Mouse (Mus musculus): ENCODE data around the gene Gm49630. TPM values are rescaled to one million over a fixed set of nuclear protein-coding genes. Genes with fewer than 3 reads are reported as not detected.
A peak's percentile ranks its signal among the peaks of the same experiment; 100 is the strongest.
"Not testable (repeated sequence)": the region's sequence is repeated elsewhere in the genome, so short reads cannot be mapped to it uniquely, and the experiment has no call there.

Gm49630 gene
- polyA plus RNA-seq, 1 experiment from 2014 or later, result not detected

DNA sequence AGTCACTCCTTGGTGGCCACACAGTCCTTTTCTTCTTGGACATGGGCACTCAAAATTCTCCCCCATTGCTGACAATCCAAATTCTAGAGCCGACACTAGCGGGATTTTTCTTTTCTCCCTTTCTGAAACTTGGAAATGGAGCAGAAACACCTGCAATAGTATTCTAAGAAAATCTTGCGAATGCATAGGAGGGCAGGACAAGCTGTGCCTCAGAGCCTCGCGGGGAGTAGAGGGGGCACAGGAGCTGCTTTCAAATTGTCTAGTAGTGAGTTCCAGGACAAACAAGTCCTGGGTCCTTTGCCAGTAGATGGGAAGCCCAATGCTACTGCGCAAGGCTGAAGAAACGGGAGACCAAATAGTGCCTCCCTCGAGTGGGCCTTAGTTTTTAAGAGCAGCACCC, 23.9 kb upstream of the Gm49630 start:
- H3K4me3 ChIP-seq (ENCODE audit: low read depth, low read length); H3K4me2 ChIP-seq; H3K27ac ChIP-seq (ENCODE audit: low read depth, low read length); H3K9me3 ChIP-seq (replicated peaks; ENCODE audit: control insufficient read depth, low read length); H3K36me3 ChIP-seq (ENCODE audit: control insufficient read depth, insufficient read depth, low read length); ATAC-seq (replicated peaks; ENCODE audit: insufficient number of reproducible peaks, low FRiP score, low TSS enrichment); H3K27me3 ChIP-seq (ENCODE audit: control insufficient read depth, insufficient read depth, low read length); H3K4me1 ChIP-seq (ENCODE audit: control insufficient read depth, insufficient read depth, low read length); H3K9ac ChIP-seq (ENCODE audit: low read depth, low read length): not testable (repeated sequence)
- 86% methylated on average over 6 of the region's 8 CpGs for WGBS (ENCODE audit: insufficient replicate concordance)

DNA sequence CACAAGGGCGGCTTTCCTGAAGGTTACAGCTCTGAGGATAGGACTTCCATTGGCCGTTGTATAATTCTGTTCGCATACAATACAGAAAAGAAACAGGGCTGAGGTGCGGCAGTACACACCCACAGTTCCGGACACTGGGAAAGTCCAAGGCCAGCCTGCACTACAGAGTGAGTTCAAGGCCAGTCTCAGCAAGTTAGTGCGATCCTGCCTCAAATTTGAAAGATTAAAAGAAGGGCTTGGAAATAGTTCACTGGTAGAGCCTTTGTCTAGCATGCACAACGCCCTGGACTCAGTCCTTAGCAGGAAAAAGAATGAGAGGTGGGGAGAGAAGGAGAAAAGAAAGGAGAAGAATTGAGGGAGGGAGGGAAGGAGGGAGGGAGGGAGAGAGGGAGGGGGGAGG, 23.3 kb upstream of the Gm49630 start:
- H3K27ac ChIP-seq (ENCODE audit: low read depth, low read length); H3K36me3 ChIP-seq (ENCODE audit: control insufficient read depth, insufficient read depth, low read length); H3K27me3 ChIP-seq (ENCODE audit: control insufficient read depth, insufficient read depth, low read length); ATAC-seq (replicated peaks; ENCODE audit: insufficient number of reproducible peaks, low FRiP score, low TSS enrichment); H3K4me3 ChIP-seq (ENCODE audit: low read depth, low read length); H3K4me1 ChIP-seq (ENCODE audit: control insufficient read depth, insufficient read depth, low read length); H3K9me3 ChIP-seq (replicated peaks; ENCODE audit: control insufficient read depth, low read length); H3K9ac ChIP-seq (ENCODE audit: low read depth, low read length); H3K4me2 ChIP-seq: not testable (repeated sequence)
- 84% methylated on average over 7 of the region's 7 CpGs for WGBS (ENCODE audit: insufficient replicate concordance)

DNA sequence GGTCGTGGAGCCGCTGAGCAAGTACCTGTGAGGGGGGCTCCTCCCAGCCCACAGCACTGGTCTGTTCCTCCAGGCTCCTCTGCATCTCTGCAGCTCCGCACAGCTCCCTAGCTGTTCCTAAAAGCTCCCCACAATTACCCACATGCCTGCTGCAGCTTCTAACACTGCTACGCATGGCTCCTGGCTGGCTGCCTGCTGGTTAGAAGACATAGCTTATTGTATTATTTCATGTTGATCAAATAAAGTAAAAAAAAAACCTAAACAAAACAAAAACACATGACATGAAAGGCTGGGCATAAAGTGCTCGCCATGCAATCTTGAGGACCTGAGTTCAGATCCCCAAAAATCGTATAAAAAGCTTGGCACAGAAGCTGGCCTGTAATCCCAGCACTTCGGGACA, 18.1 kb upstream of the Gm49630 start:
- H3K9ac ChIP-seq (ENCODE audit: low read depth, low read length); ATAC-seq (replicated peaks; ENCODE audit: insufficient number of reproducible peaks, low FRiP score, low TSS enrichment); H3K27ac ChIP-seq (ENCODE audit: low read depth, low read length); H3K36me3 ChIP-seq (ENCODE audit: control insufficient read depth, insufficient read depth, low read length); H3K4me3 ChIP-seq (ENCODE audit: low read depth, low read length); H3K4me1 ChIP-seq (ENCODE audit: control insufficient read depth, insufficient read depth, low read length); H3K4me2 ChIP-seq; H3K9me3 ChIP-seq (replicated peaks; ENCODE audit: control insufficient read depth, low read length); H3K27me3 ChIP-seq (ENCODE audit: control insufficient read depth, insufficient read depth, low read length): not testable (repeated sequence)
- 70% methylated on average over 7 of the region's 7 CpGs for WGBS (ENCODE audit: insufficient replicate concordance)

DNA sequence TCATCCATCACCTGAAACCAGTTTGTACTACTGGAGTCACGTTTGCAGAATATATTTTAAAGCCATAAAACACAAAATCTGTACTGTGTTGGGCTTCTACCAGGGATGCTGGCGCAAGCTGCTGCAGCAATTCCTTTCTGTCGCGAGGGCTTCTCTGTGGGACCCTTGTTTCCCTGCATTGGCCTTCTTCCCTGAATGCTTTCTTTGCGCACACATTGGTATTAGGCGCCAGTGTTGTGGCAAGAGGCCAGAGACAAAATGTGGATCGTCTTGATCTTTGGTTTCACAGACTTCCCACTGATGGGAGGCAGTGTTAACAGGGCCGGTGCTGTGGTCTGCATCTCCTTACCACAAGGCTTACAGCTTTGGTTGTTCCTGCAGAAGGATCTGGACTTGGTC, 17.2 kb upstream of the Gm49630 start:
- not testable (repeated sequence) for H3K9ac ChIP-seq (ENCODE audit: low read depth, low read length); ATAC-seq (replicated peaks; ENCODE audit: insufficient number of reproducible peaks, low FRiP score, low TSS enrichment); H3K27me3 ChIP-seq (ENCODE audit: control insufficient read depth, insufficient read depth, low read length); H3K4me3 ChIP-seq (ENCODE audit: low read depth, low read length); H3K27ac ChIP-seq (ENCODE audit: low read depth, low read length); H3K4me2 ChIP-seq; H3K36me3 ChIP-seq (ENCODE audit: control insufficient read depth, insufficient read depth, low read length); H3K4me1 ChIP-seq (ENCODE audit: control insufficient read depth, insufficient read depth, low read length); H3K9me3 ChIP-seq (replicated peaks; ENCODE audit: control insufficient read depth, low read length)
- 79% methylated on average over 6 of the region's 8 CpGs for WGBS (ENCODE audit: insufficient replicate concordance)

DNA sequence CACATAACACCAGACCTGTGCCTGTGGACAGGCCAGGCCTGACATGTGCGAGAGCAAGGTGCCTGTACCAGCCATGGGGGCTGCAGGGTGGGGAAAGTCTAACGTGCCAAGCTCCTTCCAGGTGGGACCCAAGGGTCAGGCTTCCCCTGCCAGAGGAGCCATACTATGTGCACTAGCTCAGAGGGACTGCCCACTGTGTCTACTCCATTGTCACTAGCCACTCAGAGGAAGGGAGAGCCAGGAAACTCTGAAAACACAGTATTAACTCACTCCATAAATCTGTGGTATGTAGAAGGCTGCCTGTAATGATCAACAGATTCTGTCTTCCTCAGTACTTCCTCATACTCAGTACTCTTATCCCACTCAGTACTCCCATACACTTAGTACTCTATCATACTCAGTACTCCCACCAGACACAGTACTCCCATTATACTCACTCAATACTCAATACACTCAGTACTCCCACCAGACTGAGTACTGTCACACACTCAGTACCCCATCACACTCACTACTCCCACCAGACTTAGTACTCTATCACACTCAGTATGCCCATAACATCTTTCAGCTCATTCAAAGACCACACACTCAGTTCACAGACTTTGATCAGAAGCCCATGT, 16.7 kb upstream of the Gm49630 start:
- H3K27me3 ChIP-seq (ENCODE audit: control insufficient read depth, insufficient read depth, low read length); H3K4me3 ChIP-seq (ENCODE audit: low read depth, low read length); H3K36me3 ChIP-seq (ENCODE audit: control insufficient read depth, insufficient read depth, low read length); H3K4me1 ChIP-seq (ENCODE audit: control insufficient read depth, insufficient read depth, low read length); H3K9me3 ChIP-seq (replicated peaks; ENCODE audit: control insufficient read depth, low read length); H3K9ac ChIP-seq (ENCODE audit: low read depth, low read length); H3K27ac ChIP-seq (ENCODE audit: low read depth, low read length); H3K4me2 ChIP-seq: not testable (repeated sequence)
- no CpG with 5 or more reads among the region's 2 CpGs for WGBS (ENCODE audit: insufficient replicate concordance)
- peak; percentile 50 for ATAC-seq (replicated peaks; ENCODE audit: insufficient number of reproducible peaks, low FRiP score, low TSS enrichment)

DNA sequence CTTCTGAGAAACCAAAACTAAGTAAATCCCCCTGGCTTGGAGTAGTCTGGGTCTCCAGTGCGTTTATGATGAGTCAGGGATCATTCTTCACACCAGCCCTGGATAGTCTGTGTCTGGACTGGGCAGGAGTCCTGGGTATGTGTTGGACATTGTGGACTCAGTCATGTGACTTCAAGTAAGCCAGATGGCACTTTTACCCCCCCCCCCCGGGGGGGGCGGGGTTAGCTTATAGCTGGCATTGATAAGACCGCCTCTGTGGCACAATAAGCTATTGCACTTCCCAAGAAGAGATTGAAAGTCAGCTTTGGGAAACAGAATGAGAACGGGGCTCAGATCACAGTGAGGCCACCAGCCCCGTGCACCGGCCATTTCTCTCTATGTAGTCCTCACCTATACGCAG, 14.2 kb upstream of the Gm49630 start:
- not testable (repeated sequence) for H3K36me3 ChIP-seq (ENCODE audit: control insufficient read depth, insufficient read depth, low read length); H3K4me1 ChIP-seq (ENCODE audit: control insufficient read depth, insufficient read depth, low read length); H3K9ac ChIP-seq (ENCODE audit: low read depth, low read length); ATAC-seq (replicated peaks; ENCODE audit: insufficient number of reproducible peaks, low FRiP score, low TSS enrichment); H3K4me2 ChIP-seq; H3K27ac ChIP-seq (ENCODE audit: low read depth, low read length); H3K27me3 ChIP-seq (ENCODE audit: control insufficient read depth, insufficient read depth, low read length); H3K9me3 ChIP-seq (replicated peaks; ENCODE audit: control insufficient read depth, low read length); H3K4me3 ChIP-seq (ENCODE audit: low read depth, low read length)
- 60% methylated on average over 8 of the region's 8 CpGs for WGBS (ENCODE audit: insufficient replicate concordance)

DNA sequence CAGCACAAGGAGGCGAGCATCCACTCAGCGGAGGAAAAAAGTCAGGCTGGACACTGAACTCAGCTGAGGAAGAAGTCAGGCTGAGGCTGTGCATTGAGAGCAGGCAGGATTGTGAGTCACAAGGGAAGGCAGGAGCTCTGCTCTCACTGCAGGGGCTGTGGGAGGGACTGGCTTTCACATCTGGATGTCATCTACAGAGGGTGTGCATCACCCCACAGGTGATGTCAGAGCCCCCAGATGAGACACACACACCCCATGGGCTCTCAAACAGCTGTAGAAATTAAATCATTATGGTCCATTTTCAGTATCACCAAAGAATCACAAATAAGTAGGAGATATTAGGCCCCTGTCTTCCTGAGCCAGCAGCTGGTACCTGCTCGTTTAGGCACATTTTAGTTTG, 13.6 kb upstream of the Gm49630 start, which contains the start of gene Unc93a2:
Gene Unc93a2, minus strand, starts transcription at position 101 of the 400 bp plus-strand sequence.
- not testable (repeated sequence) for H3K4me2 ChIP-seq; H3K9ac ChIP-seq (ENCODE audit: low read depth, low read length); H3K36me3 ChIP-seq (ENCODE audit: control insufficient read depth, insufficient read depth, low read length); H3K9me3 ChIP-seq (replicated peaks; ENCODE audit: control insufficient read depth, low read length); H3K27me3 ChIP-seq (ENCODE audit: control insufficient read depth, insufficient read depth, low read length); ATAC-seq (replicated peaks; ENCODE audit: insufficient number of reproducible peaks, low FRiP score, low TSS enrichment); H3K4me3 ChIP-seq (ENCODE audit: low read depth, low read length); H3K27ac ChIP-seq (ENCODE audit: low read depth, low read length); H3K4me1 ChIP-seq (ENCODE audit: control insufficient read depth, insufficient read depth, low read length)
- WGBS (ENCODE audit: insufficient replicate concordance), result 74% methylated on average over 3 of the region's 3 CpGs

DNA sequence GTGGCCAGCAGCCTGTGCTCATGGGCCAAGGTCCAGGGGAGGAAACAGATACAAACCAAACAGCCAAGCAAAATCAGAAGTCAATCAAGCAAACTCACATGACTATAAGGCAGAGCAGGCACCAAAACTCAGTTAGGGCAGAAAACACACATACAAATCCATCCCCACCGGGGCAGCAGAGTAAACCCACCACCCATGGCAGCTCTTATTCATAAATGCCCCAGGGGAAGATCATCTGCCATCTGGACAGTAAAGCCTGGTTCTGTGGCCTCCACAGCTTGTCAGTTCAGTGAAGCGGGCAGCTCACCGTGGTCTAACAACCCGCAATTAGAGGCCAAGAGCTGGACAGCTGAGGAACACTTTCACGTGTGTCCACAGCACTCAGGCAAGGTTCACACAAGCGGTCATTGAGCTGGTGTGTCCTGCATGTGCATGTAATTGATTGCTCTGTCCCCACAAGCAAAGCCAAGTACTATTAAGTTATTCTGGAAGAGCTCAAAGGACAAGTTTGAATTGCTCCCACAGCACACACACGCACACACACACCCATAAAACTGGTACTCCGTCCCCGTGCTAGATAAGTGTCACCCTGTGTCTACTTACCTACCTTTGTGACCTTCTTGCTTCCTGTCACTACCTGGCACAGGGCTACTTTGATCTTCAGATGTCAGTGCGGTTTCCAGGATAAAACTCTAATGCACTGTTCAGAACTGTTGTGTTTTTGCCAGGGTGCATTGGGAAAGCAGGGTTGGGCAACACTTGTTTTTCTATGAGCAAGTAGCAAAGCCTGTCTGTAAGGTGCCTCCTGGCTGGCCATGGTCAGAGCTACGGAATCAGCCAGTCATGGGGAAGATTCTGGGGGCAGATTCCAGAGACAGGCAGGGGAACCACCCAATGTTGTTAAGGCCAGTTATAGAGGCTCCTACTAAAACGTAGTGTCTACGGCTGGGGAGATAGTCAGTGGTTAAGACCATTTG, 11.7 kb upstream of the Gm49630 start:
- not testable (repeated sequence) for ATAC-seq (replicated peaks; ENCODE audit: insufficient number of reproducible peaks, low FRiP score, low TSS enrichment); H3K4me2 ChIP-seq; H3K27me3 ChIP-seq (ENCODE audit: control insufficient read depth, insufficient read depth, low read length); H3K36me3 ChIP-seq (ENCODE audit: control insufficient read depth, insufficient read depth, low read length); H3K27ac ChIP-seq (ENCODE audit: low read depth, low read length); H3K9ac ChIP-seq (ENCODE audit: low read depth, low read length); H3K9me3 ChIP-seq (replicated peaks; ENCODE audit: control insufficient read depth, low read length); H3K4me1 ChIP-seq (ENCODE audit: control insufficient read depth, insufficient read depth, low read length); H3K4me3 ChIP-seq (ENCODE audit: low read depth, low read length)
- WGBS (ENCODE audit: insufficient replicate concordance), result 80% methylated on average over 7 of the region's 13 CpGs

Data from heart, embryonic 11.5 days (tissue).